Mouse (Mus musculus): ENCODE measurements around the gene Alb. TPM values are rescaled to one million over a fixed set of nuclear protein-coding genes. Genes with fewer than 3 reads are reported as not detected.

Alb gene
- total RNA-seq, 4 experiments from 2014 or later: 1.6 to 22.6 (median 9.2) TPM

- no peak for DNase-seq
These were observed 33.6 kb downstream of the Alb start for GRCm38 (mm10) chr5:90494308-90494707.

- no peak for DNase-seq
These were observed 38.8 kb downstream of the Alb start for GRCm38 (mm10) chr5:90499509-90499908.

GRCm38 (mm10) chr5:90500714-90501113 lies 40.0 kb downstream of the Alb start:
- peak; percentile 28 for DNase-seq

GRCm38 (mm10) chr5:90501752-90502151 lies 41.1 kb downstream of the Alb start:
- DNase-seq: no peak

- no peak for DNase-seq
These were observed 44.0 kb downstream of the Alb start for GRCm38 (mm10) chr5:90504742-90505141.

- DNase-seq: no peak
These were observed 45.8 kb downstream of the Alb start for GRCm38 (mm10) chr5:90506507-90506906.

GRCm38 (mm10) chr5:90507411-90507949 lies 46.8 kb downstream of the Alb start:
- no peak for DNase-seq

GRCm38 (mm10) chr5:90509828-90510592 lies 49.3 kb downstream of the Alb start:
- DNase-seq: no peak

GRCm38 (mm10) chr5:90512288-90512955 lies 51.7 kb downstream of the Alb start:
- DNase-seq: no peak

GRCm38 (mm10) chr5:90515561-90515960 lies 54.9 kb downstream of the Alb start:
- no peak for DNase-seq

GRCm38 (mm10) chr5:90518356-90519100 lies 57.8 kb downstream of the Alb start, which contains the start of gene Afm:
Gene Afm (plus strand): TSS chr5:90518932.
- DNase-seq: no peak

Other genes starting within 250 kb of the Alb start
- gene Cox18, start 236.9 kb upstream of the Alb start, total RNA-seq (2022): 10 to 100 TPM; 25.3 to 52.1 (median 38.0) TPM
- gene Ankrd17, start 94.3 kb upstream of the Alb start, total RNA-seq (2022): 100 to 1,000 TPM in 2 of 4 experiments, 10 to 100 TPM in 2; 87.8 to 118 (median 94.8) TPM
- 1 to 10 TPM; 3.5 to 4.9 (median 3.9) TPM for gene Gm9958, start 93.7 kb upstream of the Alb start, total RNA-seq (2022)
- not detected for gene Afp, start 29.8 kb downstream of the Alb start, total RNA-seq (2022)
- under 1 TPM in 2 of 4 experiments, not detected in 2; 0.12 to 0.35 TPM for gene Afm, start 58.0 kb downstream of the Alb start, total RNA-seq (2022)
- gene 5830473C10Rik, start 100.2 kb downstream of the Alb start, total RNA-seq (2022): not detected
- 1 to 10 TPM in 3 of 4 experiments, under 1 TPM in 1; 0.46 to 2.0 (median 1.7) TPM for gene Rassf6, start 179.8 kb downstream of the Alb start, total RNA-seq (2022)

Measured in adrenal gland, adult 8-10 months (tissue).